Mouse (Mus musculus) heart, adult 2 months (tissue): ENCODE data around the gene Ptn. TPM values are rescaled to one million over a fixed set of nuclear protein-coding genes. Genes with fewer than 3 reads are reported as not detected.
A peak's percentile ranks its signal among the peaks of the same experiment; 100 is the strongest.

Experiments
- DNase-seq, 2 experiments: peaks; one replicate each; pipeline ENCODE4 v3.0.0; 2021
- H3K27ac ChIP-seq: fragments of 200-600 bp; 2 replicates; pipeline ENCODE4 v1.8.1; 2022
- H3K27me3 ChIP-seq: fragments of 200-500 bp; 2 replicates; pipeline ENCODE4 v1.6.1; 2012; ENCODE audit warnings: mild to moderate bottlenecking, low read length, inconsistent platforms, mixed read lengths; ENCODE audit not compliant: control insufficient read depth, insufficient read depth
- H3K36me3 ChIP-seq: fragments of 200-500 bp; 2 replicates; pipeline ENCODE4 v1.6.1; 2012; ENCODE audit warnings: low read length, inconsistent platforms; ENCODE audit not compliant: control insufficient read depth, insufficient read depth
- H3K4me1 ChIP-seq: fragments of 200-500 bp; 2 replicates; pipeline ENCODE4 v1.6.1; 2011; ENCODE audit warnings: low read length; ENCODE audit not compliant: control insufficient read depth, insufficient read depth
- H3K4me3 ChIP-seq: fragments of 200-600 bp; 2 replicates; pipeline ENCODE4 v1.8.1; 2022
- H3K79me2 ChIP-seq: fragments of 200-500 bp; replicated peaks from 2 replicates; pipeline ENCODE4 v1.6.1; 2012; ENCODE audit warnings: mild to moderate bottlenecking, inconsistent platforms, low read length, moderate library complexity, mixed read lengths; ENCODE audit not compliant: control insufficient read depth, insufficient read depth
- H3K9ac ChIP-seq: fragments of 200-500 bp; 2 replicates; pipeline ENCODE4 v1.6.1; 2012; ENCODE audit warnings: low read depth, mild to moderate bottlenecking, control low read depth, inconsistent platforms, low read length, mixed read lengths
- CTCF ChIP-seq: fragments of 200-600 bp; IDR thresholded peaks from 2 replicates; pipeline ENCODE4 v1.8.1; 2022; ENCODE audit warnings: antibody characterized with exemption, mild to moderate bottlenecking, moderate library complexity
- EP300 ChIP-seq: fragments of 200-500 bp; IDR thresholded peaks from 2 replicates; pipeline ENCODE4 v1.6.1; 2011; ENCODE audit warnings: low read depth, low read length, control low read depth; ENCODE audit not compliant: insufficient read depth
- POLR2A ChIP-seq: fragments of 200-500 bp; IDR thresholded peaks from 2 replicates; pipeline ENCODE4 v1.6.1; 2011; ENCODE audit warnings: mild to moderate bottlenecking, low read depth, low read length, control low read depth; ENCODE audit not compliant: insufficient read depth
- WGBS: fragments of 180-500 bp; shearing (Covaris S2); methylation state at CpG from one replicate; pipeline ENCODE4 v1.1.7; 2018; 5-methylcytosine and 5-hydroxymethylcytosine counted together
- intact Hi-C: fragments of 180-260 bp; cut with DNase I; formaldehyde crosslinking; loops from one replicate; pipeline ENCODE4 v1.15.1; 2025
- polyA plus RNA-seq: library from polyadenylated mRNA; depleted of rRNA; stranded (reverse); fragments of >200 nt; gene quantifications from 2 replicates; pipeline ENCODE4 v1.2.3, GENCODE M21; 2012
- total RNA-seq, 2 experiments: library from RNA; stranded (reverse); gene quantifications; 2 replicates each; pipeline ENCODE4 v1.2.3; 2021

Ptn gene
- total and polyA plus RNA-seq, 3 experiments, result 1.4 to 2.9 (median 2.1) TPM

GRCm38 (mm10) chr6:36819019-36819783 is 9.2 kb upstream of the Ptn start:
- Histone ChIP-seq H3K9ac (no peak overlapping the region), H3K4me3 (no peak overlapping the region), H3K4me1 (0 out of 2 replicates have a peak, but pooled peaks cover 1% of the 10 kb centered on the region), H3K27ac (no peak overlapping the region), H3K27me3 (no peaks in the 10 kb centered on the region), H3K79me2 (no peaks in the 10 kb centered on the region), H3K36me3 (peaks cover 2% of the 10 kb centered on the region; the same call in 1 of the 2 replicates)
- peak; percentile 63 to 69 for DNase-seq
- TF ChIP-seq POLR2A, result no peak
- 20% methylated on average over 8 of the region's 8 CpGs for WGBS
- intact Hi-C loops, result loop anchor here (10.0 kb wide), 1 partner anchor 166 kb away; no protein-coding TSS in a partner anchor

DNA sequence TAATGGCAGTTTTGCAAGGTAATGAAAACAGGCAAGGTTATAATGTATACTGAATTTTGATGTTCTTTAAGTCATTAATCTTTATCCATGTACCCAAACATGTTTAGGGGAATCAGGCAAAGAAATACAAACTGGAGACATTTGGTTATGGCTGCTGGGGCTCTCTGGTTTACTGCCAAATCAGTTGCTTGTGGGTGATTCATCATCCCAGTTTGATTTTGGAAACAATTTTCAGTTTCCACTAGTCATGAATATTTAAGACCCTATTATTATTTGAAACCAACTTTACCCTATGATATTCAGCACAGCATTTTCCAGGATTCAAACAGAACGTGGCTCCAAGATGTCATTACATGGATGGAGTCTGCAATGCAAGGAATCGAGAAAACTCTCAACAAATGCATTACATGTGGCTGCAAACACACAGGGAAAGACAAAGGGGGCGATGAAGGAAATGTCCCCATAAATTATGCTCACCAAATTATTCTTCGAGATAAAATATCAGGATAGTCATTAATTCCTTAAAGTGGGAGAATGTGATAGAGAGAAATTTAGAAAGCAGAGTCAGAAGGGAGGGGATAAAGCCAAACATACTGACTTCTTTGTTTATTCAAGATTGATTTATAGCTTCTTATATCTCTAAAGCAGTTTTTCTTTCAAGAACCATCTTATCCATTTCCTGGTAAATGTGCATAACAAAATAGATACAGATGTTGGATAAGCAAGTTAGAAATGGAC is 8.4 kb upstream of the Ptn start:
- WGBS, result 64% methylated on average over 4 of the region's 4 CpGs
- intact Hi-C loops, result loop anchor here (10.0 kb wide), 1 partner anchor 166 kb away; no protein-coding TSS in a partner anchor
- H3K27me3 ChIP-seq, result no peaks in the 10 kb centered on the region
- no peak overlapping the region for H3K9ac ChIP-seq
- H3K4me1 ChIP-seq, result 0 out of 2 replicates have a peak, but pooled peaks cover 1% of the 10 kb centered on the region
- no peak for DNase-seq
- TF ChIP-seq CTCF, result no peak
- no peak overlapping the region for H3K27ac ChIP-seq
- no peaks in the 10 kb centered on the region for H3K79me2 ChIP-seq
- H3K4me3 ChIP-seq, result no peak overlapping the region
- H3K36me3 ChIP-seq, result peaks cover 2% of the 10 kb centered on the region; the same call in 1 of the 2 replicates

DNA sequence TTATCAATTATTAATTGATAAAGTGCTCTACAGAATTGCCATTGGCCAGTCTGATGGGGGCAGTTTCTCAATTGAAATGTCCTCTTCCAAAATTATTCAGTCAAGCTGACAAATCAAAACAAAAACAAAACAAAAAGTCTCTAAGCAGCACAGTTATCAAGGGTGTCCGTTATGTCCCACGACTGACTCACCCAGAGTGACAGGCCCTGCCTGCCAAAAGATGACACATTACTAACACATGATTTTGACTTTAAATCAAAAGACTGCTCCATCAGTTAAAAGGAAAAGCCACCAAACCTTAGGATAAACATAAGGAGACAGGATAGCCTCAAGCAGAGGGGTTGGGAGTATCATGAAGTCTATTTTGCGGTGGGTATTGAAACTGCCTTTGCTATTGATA is 6.6 kb upstream of the Ptn start:
- Histone ChIP-seq H3K27me3 (no peaks in the 10 kb centered on the region), H3K79me2 (no peaks in the 10 kb centered on the region), H3K4me3 (no peak overlapping the region), H3K36me3 (peaks cover 2% of the 10 kb centered on the region; the same call in 1 of the 2 replicates), H3K9ac (no peak overlapping the region), H3K27ac (no peak overlapping the region), H3K4me1 (0 out of 2 replicates have a peak, but pooled peaks cover 1% of the 10 kb centered on the region)
- no peak for DNase-seq
- WGBS, result 68% methylated on average over 3 of the region's 3 CpGs
- intact Hi-C loops, result loop anchor here (10.0 kb wide), 1 partner anchor 168 kb away; no protein-coding TSS in a partner anchor
- no peak for TF ChIP-seq POLR2A
- no peak for TF ChIP-seq EP300

DNA sequence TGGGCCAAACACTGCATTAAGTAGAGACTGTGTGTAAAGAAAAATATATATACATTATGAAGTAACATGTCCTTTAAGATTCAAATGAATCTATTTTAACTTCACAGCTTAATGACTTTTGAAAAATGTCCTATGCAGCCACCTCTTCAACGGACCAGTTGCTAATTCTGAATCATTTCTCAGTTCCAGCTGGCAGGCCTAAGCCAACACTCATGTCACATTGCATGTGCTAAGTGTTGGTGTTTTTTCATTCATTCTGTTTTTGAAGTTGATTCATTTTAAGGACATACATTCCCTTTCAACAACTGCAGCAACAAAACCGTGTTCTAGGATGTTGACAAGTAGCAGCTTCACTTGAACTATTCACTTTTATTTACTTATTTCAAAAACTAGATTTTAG is 6.0 kb upstream of the Ptn start:
- DNase-seq, result no peak
- H3K27me3 ChIP-seq, result no peaks in the 10 kb centered on the region
- H3K27ac ChIP-seq, result no peak overlapping the region
- 0 out of 2 replicates have a peak, but pooled peaks cover 1% of the 10 kb centered on the region for H3K4me1 ChIP-seq
- H3K4me3 ChIP-seq, result no peak overlapping the region
- WGBS, result 54% methylated on average over 2 of the region's 2 CpGs
- intact Hi-C loops, result loop anchor here (10.0 kb wide), 1 partner anchor 169 kb away; no protein-coding TSS in a partner anchor
- no peak overlapping the region for H3K9ac ChIP-seq
- H3K36me3 ChIP-seq, result peaks cover 2% of the 10 kb centered on the region; the same call in 1 of the 2 replicates
- no peaks in the 10 kb centered on the region for H3K79me2 ChIP-seq
- TF ChIP-seq CTCF (no peak), POLR2A (no peak)

GRCm38 (mm10) chr6:36812666-36813515 is 2.9 kb upstream of the Ptn start:
- H3K4me3 ChIP-seq, result no peak overlapping the region
- peaks cover 2% of the 10 kb centered on the region; the same call in 1 of the 2 replicates for H3K27me3 ChIP-seq
- no peak overlapping the region for H3K9ac ChIP-seq
- H3K36me3 ChIP-seq, result no peaks in the 10 kb centered on the region
- intact Hi-C loops, result loop anchor here (10.0 kb wide), 1 partner anchor 172 kb away; no protein-coding TSS in a partner anchor
- H3K27ac ChIP-seq, result no peak overlapping the region
- WGBS, result 64% methylated on average over 7 of the region's 7 CpGs
- no peaks in the 10 kb centered on the region for H3K79me2 ChIP-seq
- no peak for TF ChIP-seq EP300
- DNase-seq, result no peak
- no peaks in the 10 kb centered on the region for H3K4me1 ChIP-seq
